Mouse (Mus musculus): ENCODE measurements at regions not wholly inside any gene's neighbourhood (a gene's known extent, or its start where the extent isn't known, plus 50 kb on each side); places are given as distances from the start of the nearest gene placed in this dataset.

DNA sequence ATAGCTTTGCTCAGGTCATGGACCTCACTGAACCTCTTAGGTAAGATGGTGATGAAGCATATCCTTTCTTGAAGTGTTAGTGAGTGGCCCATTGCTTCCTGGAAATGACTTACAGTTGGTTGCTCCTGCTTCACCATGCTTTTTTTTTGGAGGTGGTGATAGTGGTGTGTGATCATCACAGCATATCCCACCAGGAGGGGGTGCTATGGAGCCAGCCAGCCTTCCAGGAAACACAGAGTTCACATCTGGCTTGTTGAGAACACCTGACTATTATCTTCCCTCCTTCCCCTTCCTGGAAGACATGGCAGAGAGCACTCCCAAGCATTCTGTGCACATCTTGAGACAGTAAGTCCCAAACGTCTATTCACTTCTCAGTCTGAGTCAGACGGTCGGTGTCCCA, 586.6 kb upstream of the Sall1 start:
- Histone ChIP-seq H3K9ac (no peak overlapping the region), H3K9me3 (no peaks in the 10 kb centered on the region), H3K4me3 (no peak overlapping the region), H3K27me3 (no peaks in the 10 kb centered on the region), H3K36me3 (no peaks in the 10 kb centered on the region), H3K4me1 (no peaks in the 10 kb centered on the region), H3K4me2 (no peak overlapping the region), H3K27ac (no peak overlapping the region)
- no peak for ATAC-seq (ENCODE audit: insufficient number of reproducible peaks, insufficient read depth, low FRiP score, low TSS enrichment, low read depth)
- 85% methylated on average over 3 of the region's 3 CpGs for WGBS

DNA sequence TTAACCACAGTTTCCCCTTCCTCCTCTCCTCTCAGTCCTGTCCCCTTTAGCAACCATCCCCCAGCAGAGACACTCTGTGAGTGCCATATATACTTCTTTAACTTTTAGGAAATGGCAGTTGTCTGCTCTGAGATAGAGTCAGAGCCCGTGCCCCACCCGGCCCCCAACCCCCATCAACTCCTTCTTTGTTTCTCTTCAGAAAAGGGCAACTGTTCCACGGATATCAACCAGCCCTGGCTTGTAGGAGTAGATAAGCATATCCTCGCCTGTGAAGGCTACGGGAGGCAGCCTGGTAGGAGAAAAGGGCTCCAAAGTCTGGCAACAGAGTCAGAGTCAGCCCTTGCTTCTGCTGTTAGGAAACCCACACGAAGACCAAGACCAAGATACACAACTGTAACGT, 574.1 kb upstream of the Sall1 start:
- no peak for ATAC-seq (ENCODE audit: insufficient number of reproducible peaks, insufficient read depth, low FRiP score, low TSS enrichment, low read depth)
- H3K27ac ChIP-seq, result no peak overlapping the region
- no peaks in the 10 kb centered on the region for H3K4me1 ChIP-seq
- no peak overlapping the region for H3K9ac ChIP-seq
- H3K27me3 ChIP-seq, result no peaks in the 10 kb centered on the region
- H3K36me3 ChIP-seq, result no peaks in the 10 kb centered on the region
- H3K9me3 ChIP-seq, result no peaks in the 10 kb centered on the region
- H3K4me2 ChIP-seq, result no peak overlapping the region
- WGBS, result 59% methylated on average over 7 of the region's 7 CpGs
- H3K4me3 ChIP-seq, result no peak overlapping the region

DNA sequence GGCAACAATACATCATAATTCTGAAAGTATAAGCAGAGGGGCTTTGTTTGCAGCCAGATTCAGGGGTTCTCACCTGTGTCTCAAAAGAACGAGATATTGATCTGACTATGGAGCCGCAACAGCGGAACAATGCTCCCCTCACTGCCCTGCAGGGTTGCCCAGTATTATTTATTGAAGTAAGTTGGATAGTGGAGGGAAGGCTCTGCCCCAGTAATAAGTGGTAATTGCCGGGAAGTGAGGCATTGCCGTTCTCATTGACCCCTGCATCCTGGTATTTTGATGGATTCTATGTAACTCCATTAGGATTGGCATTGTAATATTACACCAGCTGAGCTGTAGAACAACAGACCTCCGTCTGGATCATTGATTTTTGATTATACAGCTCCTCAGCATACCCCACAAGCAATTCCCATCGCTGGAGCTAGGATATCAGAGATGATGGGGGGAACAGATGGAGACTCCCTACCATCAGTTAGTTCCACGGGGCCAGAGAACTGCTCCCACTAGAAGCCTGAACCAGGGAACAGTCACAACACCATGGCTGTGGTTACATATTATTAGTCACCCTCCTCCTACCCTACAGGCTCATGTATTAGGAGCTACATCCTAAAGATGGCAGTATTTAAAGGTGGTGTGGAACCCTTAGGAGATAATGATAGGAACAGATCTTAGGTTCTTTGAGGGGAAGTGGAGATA, 572.0 kb upstream of the Sall1 start:
- ATAC-seq (ENCODE audit: insufficient number of reproducible peaks, insufficient read depth, low FRiP score, low TSS enrichment, low read depth), result no peak
- Histone ChIP-seq H3K4me2 (no peak overlapping the region), H3K9me3 (no peaks in the 10 kb centered on the region), H3K27me3 (no peaks in the 10 kb centered on the region), H3K4me1 (no peaks in the 10 kb centered on the region), H3K4me3 (no peak overlapping the region), H3K36me3 (no peaks in the 10 kb centered on the region), H3K27ac (no peak overlapping the region), H3K9ac (no peak overlapping the region)
- WGBS, result 63% methylated on average over 8 of the region's 8 CpGs

DNA sequence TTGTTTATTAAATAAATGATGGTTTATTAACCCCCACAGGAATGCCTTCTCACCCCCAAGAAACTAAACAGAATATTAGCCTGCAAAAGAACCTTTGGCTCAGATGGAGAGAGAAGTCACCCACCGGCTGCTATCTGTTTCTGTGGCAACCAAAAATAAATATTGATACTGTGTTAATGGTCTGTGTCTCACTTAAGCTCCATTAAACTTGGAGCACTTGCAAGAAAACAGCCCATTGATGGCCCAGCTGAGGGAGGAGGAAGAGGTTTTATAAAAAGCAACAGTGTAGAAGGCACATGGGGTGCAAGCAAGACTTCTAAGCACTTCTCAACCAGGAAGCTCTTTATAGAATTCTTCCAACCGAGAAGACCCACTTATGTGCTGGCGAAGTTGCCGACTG, 565.1 kb upstream of the Sall1 start:
- Histone ChIP-seq H3K9me3 (no peaks in the 10 kb centered on the region), H3K4me3 (no peak overlapping the region), H3K4me2 (no peak overlapping the region), H3K27me3 (no peaks in the 10 kb centered on the region), H3K27ac (no peak overlapping the region), H3K9ac (no peak overlapping the region), H3K4me1 (no peaks in the 10 kb centered on the region), H3K36me3 (no peaks in the 10 kb centered on the region)
- WGBS, result 75% methylated on average over 4 of the region's 4 CpGs
- ATAC-seq (ENCODE audit: insufficient number of reproducible peaks, insufficient read depth, low FRiP score, low TSS enrichment, low read depth), result no peak

DNA sequence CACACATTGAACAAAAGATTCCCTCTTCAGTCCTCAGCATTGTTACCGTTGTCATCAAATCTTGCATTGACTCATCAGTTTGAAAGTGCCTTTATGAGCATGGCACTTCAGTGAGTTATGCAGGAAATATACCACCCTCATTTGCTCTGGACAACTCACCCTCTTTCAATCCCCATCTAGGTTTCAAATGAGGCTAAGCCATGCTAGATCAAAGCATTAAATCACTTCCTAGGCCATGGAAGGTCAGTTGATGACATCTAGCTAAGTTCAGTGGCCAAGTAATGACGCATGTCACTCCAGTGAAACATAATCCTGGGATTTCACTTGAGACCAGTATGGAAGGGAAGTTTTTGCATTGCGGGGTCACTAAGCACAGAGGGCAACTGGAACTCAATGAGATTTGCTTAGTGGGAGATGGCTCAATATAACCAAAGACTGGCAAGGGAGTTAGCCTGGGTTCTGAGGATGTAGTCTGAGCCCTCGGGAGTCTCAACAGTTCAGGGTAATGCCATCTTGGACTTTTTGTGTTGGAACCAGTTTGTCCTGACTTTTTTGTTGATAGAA, 562.0 kb upstream of the Sall1 start:
- Histone ChIP-seq H3K36me3 (no peaks in the 10 kb centered on the region), H3K4me2 (no peak overlapping the region)
- no peak for ATAC-seq (ENCODE audit: insufficient number of reproducible peaks, insufficient read depth, low FRiP score, low TSS enrichment, low read depth)

DNA sequence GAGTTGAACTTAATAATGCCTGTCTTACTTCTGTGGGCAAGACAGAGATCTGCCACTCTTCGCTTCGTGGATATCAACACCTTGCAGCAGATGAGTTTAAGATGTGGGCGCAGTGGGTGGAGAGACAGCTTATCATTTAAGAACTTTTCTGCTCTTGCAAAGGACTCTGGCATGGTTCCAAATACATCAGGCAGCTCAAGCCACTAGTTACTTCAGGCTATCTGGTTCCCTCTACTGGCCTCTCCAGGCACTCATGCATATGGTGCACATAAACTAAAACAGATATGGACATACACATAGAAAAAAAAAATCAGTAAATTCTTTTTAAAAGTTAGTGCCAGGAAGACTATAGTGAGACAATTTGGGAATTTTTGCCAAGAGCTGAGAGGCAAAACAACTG, 560.5 kb upstream of the Sall1 start:
- WGBS, result 92% methylated on average over 3 of the region's 3 CpGs
- Histone ChIP-seq H3K36me3 (no peaks in the 10 kb centered on the region), H3K4me2 (no peak overlapping the region), H3K27ac (no peak overlapping the region), H3K9me3 (no peaks in the 10 kb centered on the region), H3K9ac (no peak overlapping the region), H3K4me1 (no peaks in the 10 kb centered on the region), H3K4me3 (no peak overlapping the region), H3K27me3 (no peaks in the 10 kb centered on the region)
- no peak for ATAC-seq (ENCODE audit: insufficient number of reproducible peaks, insufficient read depth, low FRiP score, low TSS enrichment, low read depth)

More for the DNA sequence above, 562.0 kb upstream of the Sall1 start:
- 80% methylated on average over 4 of the region's 4 CpGs for WGBS
- no peak overlapping the region for H3K9ac ChIP-seq
- no peaks in the 10 kb centered on the region for H3K4me1 ChIP-seq
- no peaks in the 10 kb centered on the region for H3K9me3 ChIP-seq
- H3K27ac ChIP-seq, result no peak overlapping the region
- no peak overlapping the region for H3K4me3 ChIP-seq
- no peaks in the 10 kb centered on the region for H3K27me3 ChIP-seq

DNA sequence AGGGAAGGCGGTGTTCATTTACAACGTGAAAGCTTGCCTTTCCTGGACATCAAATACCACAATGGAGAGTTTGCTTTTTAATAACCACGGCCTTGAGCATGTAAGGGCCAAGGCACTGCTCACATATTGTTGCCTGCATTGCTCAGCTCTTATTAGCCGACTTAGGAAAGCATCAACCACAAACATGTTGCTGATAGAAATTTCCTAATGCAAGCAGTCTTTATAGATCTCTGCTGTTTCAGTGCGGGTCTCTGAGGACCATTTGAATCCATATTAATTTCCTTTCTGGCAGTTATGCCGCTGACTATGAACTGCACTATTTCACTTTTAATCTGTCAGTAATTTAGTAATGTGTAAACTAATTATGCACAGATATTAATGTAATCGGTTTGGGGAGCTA, 552.4 kb upstream of the Sall1 start:
- Histone ChIP-seq H3K9me3 (no peaks in the 10 kb centered on the region), H3K4me1 (no peaks in the 10 kb centered on the region), H3K27me3 (no peaks in the 10 kb centered on the region), H3K4me3 (no peak overlapping the region), H3K27ac (no peak overlapping the region), H3K36me3 (no peaks in the 10 kb centered on the region), H3K4me2 (no peak overlapping the region), H3K9ac (no peak overlapping the region)
- no peak for ATAC-seq (ENCODE audit: insufficient number of reproducible peaks, insufficient read depth, low FRiP score, low TSS enrichment, low read depth)
- 64% methylated on average over 7 of the region's 7 CpGs for WGBS

DNA sequence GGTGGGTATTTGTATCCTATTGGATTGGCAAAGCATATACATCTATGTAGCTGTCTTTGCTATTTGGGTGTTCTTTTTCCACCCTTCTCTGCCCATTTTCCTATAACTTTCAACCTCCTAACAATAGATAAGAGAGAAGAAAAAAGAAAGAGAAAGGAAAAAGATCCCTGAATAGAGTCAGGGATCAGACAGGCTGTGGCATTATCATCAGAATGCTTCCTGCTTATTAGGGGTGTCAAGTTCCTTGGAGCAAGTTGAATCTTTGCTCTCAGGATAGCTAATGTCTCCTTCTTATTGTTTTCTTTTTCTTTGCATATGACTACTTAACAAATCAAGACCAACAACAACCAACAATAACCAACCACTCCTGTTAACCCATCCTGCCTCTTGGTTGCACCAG, 539.1 kb upstream of the Sall1 start:
- H3K9me3 ChIP-seq, result no peaks in the 10 kb centered on the region
- no peaks in the 10 kb centered on the region for H3K27me3 ChIP-seq
- no peaks in the 10 kb centered on the region for H3K4me1 ChIP-seq
- H3K27ac ChIP-seq, result no peak overlapping the region
- no peak for ATAC-seq (ENCODE audit: insufficient number of reproducible peaks, insufficient read depth, low FRiP score, low TSS enrichment, low read depth)
- H3K4me2 ChIP-seq, result no peak overlapping the region
- no peaks in the 10 kb centered on the region for H3K36me3 ChIP-seq
- no peak overlapping the region for H3K4me3 ChIP-seq
- H3K9ac ChIP-seq, result no peak overlapping the region

DNA sequence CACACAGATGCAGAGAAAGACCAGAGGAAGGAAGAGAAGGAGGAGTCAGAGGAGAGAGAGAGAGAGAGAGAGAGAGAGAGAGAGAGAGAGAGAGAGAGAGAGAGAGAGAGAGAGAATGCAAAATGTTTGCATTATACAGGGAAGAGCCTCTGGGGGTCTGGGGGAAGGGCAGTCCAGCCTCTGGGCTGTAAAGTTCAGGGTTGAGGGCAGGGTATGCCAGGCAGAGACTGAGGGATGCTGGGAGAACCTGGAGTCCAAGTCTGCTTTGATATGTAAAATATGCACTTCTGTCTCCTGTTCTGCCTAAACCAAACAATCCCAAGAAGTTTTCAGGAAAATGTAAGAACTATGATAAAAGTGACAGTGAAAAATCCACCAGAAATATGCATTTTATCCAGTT, 538.6 kb upstream of the Sall1 start:
- Histone ChIP-seq H3K4me3 (no peak overlapping the region), H3K9me3 (no peaks in the 10 kb centered on the region), H3K4me2 (no peak overlapping the region), H3K27ac (no peak overlapping the region), H3K9ac (no peak overlapping the region), H3K27me3 (no peaks in the 10 kb centered on the region), H3K36me3 (no peaks in the 10 kb centered on the region), H3K4me1 (no peaks in the 10 kb centered on the region)
- ATAC-seq (ENCODE audit: insufficient number of reproducible peaks, insufficient read depth, low FRiP score, low TSS enrichment, low read depth), result no peak

DNA sequence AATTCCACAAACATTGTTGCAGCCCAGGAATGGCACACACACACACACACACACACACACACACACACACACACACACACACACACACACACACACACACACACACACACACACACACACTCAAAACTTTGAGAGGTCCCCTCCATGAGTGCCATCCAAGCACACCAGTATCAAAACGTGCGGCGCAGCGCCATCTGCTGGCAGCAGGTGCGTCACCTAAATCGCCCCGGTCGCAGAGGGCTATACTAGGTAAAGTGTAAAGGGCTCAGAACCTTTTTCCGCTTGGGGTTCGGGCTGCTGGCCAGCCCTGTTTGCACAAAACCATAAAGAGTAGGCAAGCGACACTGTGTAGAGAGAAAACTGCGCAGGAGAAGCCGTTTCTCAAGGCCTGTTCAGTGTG, 527.9 kb upstream of the Sall1 start:
- Histone ChIP-seq H3K9ac (no peak overlapping the region), H3K27ac (no peak overlapping the region), H3K36me3 (no peaks in the 10 kb centered on the region), H3K4me3 (no peak overlapping the region), H3K4me1 (peaks cover 12% of the 10 kb centered on the region; the same call in 1 of the 2 replicates), H3K9me3 (no peaks in the 10 kb centered on the region), H3K4me2 (no peak overlapping the region), H3K27me3 (peaks cover 60% of the 10 kb centered on the region)
- ATAC-seq (ENCODE audit: insufficient number of reproducible peaks, insufficient read depth, low FRiP score, low TSS enrichment, low read depth), result no peak
- WGBS, result 4% methylated on average over 13 of the region's 13 CpGs

DNA sequence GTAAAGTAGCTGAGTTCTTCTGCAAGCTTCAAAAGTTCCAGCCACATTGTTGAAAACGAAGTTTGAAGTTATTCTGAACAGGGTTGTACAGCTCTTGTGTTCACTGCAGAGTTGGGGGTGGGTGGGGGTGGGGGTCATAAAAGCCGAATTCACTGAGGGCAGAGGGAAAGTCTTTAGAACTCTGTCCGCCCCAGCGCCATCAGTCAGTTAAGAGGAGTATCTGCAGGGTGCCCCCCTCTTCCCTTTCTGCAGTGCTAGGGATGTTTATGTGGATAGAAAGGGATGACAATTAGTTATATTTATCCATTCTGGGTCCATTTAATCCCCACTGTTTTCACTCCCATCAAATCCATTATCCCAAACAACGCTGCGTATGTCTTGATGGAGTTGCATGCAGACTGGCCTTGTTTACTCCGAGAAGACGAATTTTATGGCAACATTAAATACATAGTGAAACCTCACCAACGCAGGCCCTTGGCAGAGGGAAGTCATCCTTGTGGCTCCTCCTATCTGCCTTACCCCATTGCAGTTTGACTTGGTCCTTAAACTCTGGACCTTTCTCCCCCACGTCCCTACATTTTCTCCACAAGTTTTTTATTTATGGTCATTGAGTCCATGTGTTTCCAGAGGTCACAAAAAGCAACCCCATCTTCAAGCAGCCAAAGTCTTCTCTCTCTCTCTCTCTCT, 526.8 kb upstream of the Sall1 start:
- H3K27me3 ChIP-seq, result peaks cover 62% of the 10 kb centered on the region
- no peak overlapping the region for H3K4me3 ChIP-seq
- no peak overlapping the region for H3K27ac ChIP-seq
- no peak overlapping the region for H3K4me2 ChIP-seq
- H3K9ac ChIP-seq, result no peak overlapping the region
- H3K9me3 ChIP-seq, result no peaks in the 10 kb centered on the region
- H3K4me1 ChIP-seq, result peaks cover 12% of the 10 kb centered on the region; the same call in 1 of the 2 replicates
- H3K36me3 ChIP-seq, result no peaks in the 10 kb centered on the region
- WGBS, result 47% methylated on average over 10 of the region's 10 CpGs
- no peak for ATAC-seq (ENCODE audit: insufficient number of reproducible peaks, insufficient read depth, low FRiP score, low TSS enrichment, low read depth)

DNA sequence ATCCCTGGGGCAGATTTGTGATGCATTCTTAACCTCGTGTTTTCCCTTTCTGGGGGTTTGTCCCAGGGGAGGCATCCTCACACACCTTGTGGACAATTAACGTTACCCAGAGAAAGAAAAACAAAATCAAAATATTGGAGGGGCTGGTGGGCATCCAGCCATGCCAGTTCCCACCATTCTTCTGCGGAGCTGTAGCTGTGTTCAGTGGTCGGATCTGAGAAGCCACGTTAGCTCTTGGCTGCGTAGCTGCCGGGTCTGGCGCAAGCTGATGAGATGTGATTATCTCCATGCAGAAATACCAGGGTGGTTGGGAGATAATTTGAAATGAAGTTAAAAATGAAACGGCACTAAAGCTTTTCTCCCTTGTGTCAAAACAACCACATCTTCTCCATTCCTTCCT, 525.4 kb upstream of the Sall1 start:
- 48% methylated on average over 9 of the region's 9 CpGs for WGBS
- H3K4me3 ChIP-seq, result no peak overlapping the region
- ATAC-seq (ENCODE audit: insufficient number of reproducible peaks, insufficient read depth, low FRiP score, low TSS enrichment, low read depth), result no peak
- no peaks in the 10 kb centered on the region for H3K9me3 ChIP-seq
- H3K4me2 ChIP-seq, result peak overlapping the region; percentile 16; the same call in 1 of the 2 replicates
- H3K4me1 ChIP-seq, result peaks cover 12% of the 10 kb centered on the region; the same call in 1 of the 2 replicates
- H3K27ac ChIP-seq, result no peak overlapping the region
- H3K27me3 ChIP-seq, result peaks cover 65% of the 10 kb centered on the region
- no peaks in the 10 kb centered on the region for H3K36me3 ChIP-seq
- no peak overlapping the region for H3K9ac ChIP-seq
